Mouse (Mus musculus) cerebellum, adult 2 months (tissue): Measurements from ENCODE around the gene Irgc1. TPM values are rescaled to one million over a fixed set of nuclear protein-coding genes. Genes with fewer than 3 reads are reported as not detected.
A peak's percentile ranks its signal among the peaks of the same experiment; 100 is the strongest.

Experiments
- DNase-seq, 2 experiments: peaks; one replicate each; pipeline ENCODE4 v3.0.0; 2021
- H3K27ac ChIP-seq: fragments of 200-500 bp; 2 replicates; pipeline ENCODE4 v1.5.1; 2012; ENCODE audit warnings: low read length, control low read depth, inconsistent platforms; ENCODE audit not compliant: insufficient read depth
- H3K27me3 ChIP-seq: fragments of 200-500 bp; 2 replicates; pipeline ENCODE4 v1.6.1; 2012; ENCODE audit warnings: inconsistent platforms, mild to moderate bottlenecking, low read length, moderate library complexity; ENCODE audit not compliant: control insufficient read depth, insufficient read depth
- H3K4me1 ChIP-seq: fragments of 200-500 bp; 2 replicates; pipeline ENCODE4 v1.6.1; 2011; ENCODE audit warnings: low read length; ENCODE audit not compliant: control insufficient read depth, insufficient read depth
- H3K4me3 ChIP-seq: fragments of 200-500 bp; replicated peaks from 2 replicates; pipeline ENCODE3; 2011; ENCODE audit warnings: mild to moderate bottlenecking, low read depth, low read length, control low read depth; ENCODE audit not compliant: insufficient read depth
- CTCF ChIP-seq: fragments of 200-500 bp; IDR thresholded peaks from 2 replicates; pipeline ENCODE4 v1.5.1; 2011; ENCODE audit warnings: low read depth, mild to moderate bottlenecking, control low read depth, low read length, moderate library complexity, borderline replicate concordance; ENCODE audit not compliant: insufficient read depth
- POLR2A ChIP-seq: fragments of 200-500 bp; IDR thresholded peaks from 2 replicates; pipeline ENCODE4 v1.6.1; 2011; ENCODE audit warnings: low read length, control low read depth, borderline replicate concordance; ENCODE audit not compliant: insufficient read depth
- WGBS: fragments of 180-500 bp; shearing (Covaris S2); methylation state at CpG from one replicate; pipeline ENCODE4 v1.1.7; 2018; 5-methylcytosine and 5-hydroxymethylcytosine counted together
- polyA plus RNA-seq: library from polyadenylated mRNA; depleted of rRNA; stranded (reverse); fragments of >200 nt; gene quantifications from 2 replicates; pipeline ENCODE4 v1.2.3, GENCODE M21; 2012

Gene Irgc1
- polyA plus RNA-seq, 1 experiment, result not detected

DNA sequence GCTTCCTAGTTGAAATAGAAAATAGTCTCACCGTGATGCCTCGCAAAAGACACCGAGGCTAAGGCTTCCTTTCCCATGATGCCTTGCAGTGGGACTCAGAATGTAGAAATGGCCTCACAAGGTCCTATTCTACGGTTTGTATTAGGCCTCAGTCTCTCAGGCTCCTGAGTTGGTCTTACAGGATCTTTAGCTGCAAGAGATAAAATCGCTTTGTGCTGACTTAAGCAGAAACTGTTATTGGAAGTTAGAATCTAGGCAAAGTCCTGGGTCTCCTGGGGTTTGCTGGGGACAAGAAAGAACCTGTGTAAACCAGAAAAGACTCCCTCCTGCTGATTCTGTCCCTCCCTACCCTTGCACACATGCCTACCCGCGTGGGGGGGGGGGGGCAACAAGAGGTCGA, 24.2 kb upstream of the Irgc1 start:
- no peak for TF ChIP-seq POLR2A
- no peak for TF ChIP-seq CTCF
- no peak for DNase-seq
- Histone ChIP-seq H3K27ac (no peak overlapping the region), H3K27me3 (no peaks in the 10 kb centered on the region), H3K4me3 (no peak overlapping the region), H3K4me1 (peaks cover 24% of the 10 kb centered on the region)
- WGBS, result 79% methylated on average over 8 of the region's 8 CpGs

GRCm38 (mm10) chr7:24474811-24475506, 22.9 kb upstream of the Irgc1 start:
- peak; percentile 47 to 55 for DNase-seq
- no peak overlapping the region for H3K27ac ChIP-seq
- no peak overlapping the region for H3K4me3 ChIP-seq
- 10% methylated on average over 21 of the region's 21 CpGs for WGBS
- no peaks in the 10 kb centered on the region for H3K27me3 ChIP-seq
- no peak; the same call in 1 of the 2 replicates for TF ChIP-seq CTCF
- TF ChIP-seq POLR2A, result no peak
- peaks cover 22% of the 10 kb centered on the region for H3K4me1 ChIP-seq

GRCm38 (mm10) chr7:24473913-24474529, 21.9 kb upstream of the Irgc1 start:
- no peak overlapping the region for H3K4me3 ChIP-seq
- 13% methylated on average over 10 of the region's 10 CpGs for WGBS
- TF ChIP-seq POLR2A (no peak), CTCF (peak; percentile 97)

DNA sequence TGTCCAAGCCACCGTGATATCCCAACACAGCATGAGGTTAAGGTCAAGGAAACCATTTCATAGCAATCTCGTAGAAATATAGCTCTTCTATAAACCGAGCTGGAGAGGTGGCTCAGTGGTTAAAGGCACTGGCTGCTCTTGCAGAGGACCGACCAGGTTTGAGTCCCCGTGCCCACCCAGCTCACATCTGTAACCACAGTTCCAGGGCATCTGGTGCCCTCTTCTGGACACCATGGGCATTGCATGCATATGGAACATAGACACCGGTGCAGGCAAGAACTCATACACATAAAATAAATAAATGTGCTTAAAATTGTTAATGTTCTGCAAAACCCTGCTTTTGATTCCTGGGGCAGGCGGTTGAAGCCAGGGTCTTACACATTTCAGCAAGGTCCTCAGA, 20.8 kb upstream of the Irgc1 start:
- Histone ChIP-seq H3K27me3 (no peaks in the 10 kb centered on the region), H3K4me1 (peaks cover 17% of the 10 kb centered on the region), H3K27ac (no peak overlapping the region), H3K4me3 (no peak overlapping the region)
- DNase-seq, result no peak
- WGBS, result 65% methylated on average over 7 of the region's 7 CpGs
- TF ChIP-seq CTCF (peak; percentile 62), POLR2A (no peak)

More at GRCm38 (mm10) chr7:24473913-24474529, 21.9 kb upstream of the Irgc1 start:
- Histone ChIP-seq H3K27me3 (no peaks in the 10 kb centered on the region), H3K27ac (no peak overlapping the region), H3K4me1 (peaks cover 21% of the 10 kb centered on the region)
- DNase-seq, result peak; percentile 80 to 88

GRCm38 (mm10) chr7:24472442-24472841, 20.3 kb upstream of the Irgc1 start:
- Histone ChIP-seq H3K4me3 (no peak overlapping the region), H3K27ac (no peak overlapping the region), H3K27me3 (no peaks in the 10 kb centered on the region), H3K4me1 (peaks cover 17% of the 10 kb centered on the region)
- no peak for DNase-seq
- no peak for TF ChIP-seq CTCF
- no peak for TF ChIP-seq POLR2A
- 62% methylated on average over 6 of the region's 6 CpGs for WGBS

GRCm38 (mm10) chr7:24470356-24470755, 18.3 kb upstream of the Irgc1 start:
- 23% methylated on average over 7 of the region's 7 CpGs for WGBS
- H3K4me3 ChIP-seq, result no peak overlapping the region
- H3K4me1 ChIP-seq, result peaks cover 17% of the 10 kb centered on the region
- H3K27me3 ChIP-seq, result no peaks in the 10 kb centered on the region
- TF ChIP-seq CTCF (no peak), POLR2A (no peak)
- peak; percentile 73 to 89 for DNase-seq
- H3K27ac ChIP-seq, result no peak overlapping the region

- TF ChIP-seq POLR2A (no peak), CTCF (peak; percentile 15; the same call in 1 of the 2 replicates)
- H3K4me1 ChIP-seq, result peaks cover 9% of the 10 kb centered on the region
- no peak overlapping the region for H3K27ac ChIP-seq
- WGBS, result 82% methylated on average over 3 of the region's 3 CpGs
- no peaks in the 10 kb centered on the region for H3K27me3 ChIP-seq
- H3K4me3 ChIP-seq, result no peak overlapping the region
- no peak for DNase-seq
These were observed 17.0 kb upstream of the Irgc1 start for GRCm38 (mm10) chr7:24469126-24469525.

DNA sequence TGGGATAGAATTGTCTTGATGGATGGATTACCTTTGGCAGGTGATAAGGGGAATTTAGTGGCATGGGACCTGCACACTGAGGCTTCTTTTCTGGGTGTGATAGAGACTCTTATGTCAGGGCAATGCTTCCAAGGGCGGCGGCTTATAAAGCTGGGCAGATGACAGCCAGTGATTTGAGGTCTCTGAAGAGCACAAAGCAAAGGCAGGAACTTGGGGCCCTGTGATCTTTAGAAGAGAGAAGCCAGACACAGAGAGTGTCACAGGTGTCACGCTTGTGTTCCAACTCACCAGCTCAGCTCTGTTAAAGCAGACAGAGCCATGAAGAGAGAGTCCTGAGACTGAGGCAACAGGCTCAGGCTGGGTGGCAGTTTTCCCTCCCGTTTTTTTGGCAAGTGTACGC, 15.8 kb upstream of the Irgc1 start:
- TF ChIP-seq POLR2A (no peak), CTCF (no peak)
- H3K27ac ChIP-seq, result no peak overlapping the region
- peaks cover 8% of the 10 kb centered on the region; the same call in 1 of the 2 replicates for H3K4me1 ChIP-seq
- DNase-seq, result no peak
- H3K27me3 ChIP-seq, result no peaks in the 10 kb centered on the region
- 75% methylated on average over 5 of the region's 5 CpGs for WGBS
- no peak overlapping the region for H3K4me3 ChIP-seq
